Mouse (Mus musculus) bone marrow, adult 2 months (tissue): ENCODE data around the gene Tbata.

ENCODE experiments used
- CTCF ChIP-seq: fragments of 200-500 bp; IDR thresholded peaks from 2 replicates; pipeline ENCODE4 v1.5.1; 2011; ENCODE audit warnings: low read length, control low read depth; ENCODE audit not compliant: control insufficient read depth, insufficient read depth
- POLR2A ChIP-seq: fragments of 200-500 bp; IDR thresholded peaks from 2 replicates; pipeline ENCODE4 v1.6.1; 2011; ENCODE audit warnings: low read depth, mild to moderate bottlenecking, control low read depth, low read length, borderline replicate concordance; ENCODE audit not compliant: control insufficient read depth

DNA sequence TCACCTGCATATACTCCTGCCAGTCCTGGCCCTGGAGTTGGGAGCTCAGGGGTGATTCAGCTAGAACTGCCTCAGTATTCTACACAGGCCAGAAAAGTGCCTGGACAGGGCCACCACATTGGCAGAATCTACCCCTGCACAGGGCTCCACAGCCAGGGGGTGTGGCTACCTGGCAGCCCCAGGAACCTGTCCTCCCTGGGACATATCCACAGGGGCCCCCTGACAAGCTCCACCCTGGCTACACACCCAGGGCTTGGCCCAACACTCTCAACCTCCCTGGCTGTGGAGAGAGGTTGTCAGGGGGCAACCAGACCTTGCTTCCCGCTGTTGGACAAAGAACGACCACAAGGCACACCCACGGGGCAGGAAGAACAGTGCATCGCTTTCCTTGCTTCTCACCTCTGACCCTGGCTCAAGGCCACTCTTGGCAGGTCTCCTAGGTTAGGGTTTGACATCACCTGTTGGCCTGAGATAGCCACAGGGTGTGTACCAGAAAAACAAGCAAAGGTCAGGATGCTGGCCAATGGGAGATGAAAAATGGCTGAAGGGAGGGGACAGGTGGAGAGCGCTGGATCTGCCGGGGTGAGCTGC is 64.0 kb downstream of the Tbata start:
- no peak for TF ChIP-seq CTCF
- TF ChIP-seq POLR2A, result no peak
